Mouse (Mus musculus) embryonic facial prominence, embryonic 15.5 days (tissue): Measurements from ENCODE around the gene Nt5m. TPM values are rescaled to one million over a fixed set of nuclear protein-coding genes. Genes with fewer than 3 reads are reported as not detected.

Experiments used
- polyA plus RNA-seq: library from polyadenylated mRNA; unstranded; fragments of >200 nt; fragmentation: Nextera tagmentation; extraction: Ambion mirVana; gene quantifications from 2 replicates; pipeline ENCODE4 v1.2.1, GENCODE M21; 2015

The Nt5m gene
- polyA plus RNA-seq, 1 experiment from 2014 or later, result 43.4 TPM

Other genes starting within 250 kb of the Nt5m start
- not detected in 2 replicates for gene Olfr223, start 246.2 kb upstream of the Nt5m start, polyA plus RNA-seq
- gene Mprip, start 178.1 kb upstream of the Nt5m start, polyA plus RNA-seq, result 66.9 and 75.8 TPM in 2 replicates
- 2.8 and 3.8 TPM in 2 replicates for gene Pld6, start 51.8 kb upstream of the Nt5m start, polyA plus RNA-seq
- gene Flcn, start 29.4 kb upstream of the Nt5m start, polyA plus RNA-seq, result 36.6 and 38.9 TPM in 2 replicates
- gene Cops3, start 391 bp downstream of the Nt5m start, polyA plus RNA-seq, result 175 and 181 TPM in 2 replicates
- gene Med9, start 108.8 kb downstream of the Nt5m start, polyA plus RNA-seq, result 37.6 and 39.4 TPM in 2 replicates
- 3.1 and 3.4 TPM in 2 replicates for gene Rasd1, start 125.5 kb downstream of the Nt5m start, polyA plus RNA-seq
- gene Pemt, start 207.0 kb downstream of the Nt5m start, polyA plus RNA-seq, result 5.9 and 6.8 TPM in 2 replicates